Mouse (Mus musculus) heart, adult 2 months (tissue): ENCODE results near the gene Hmgxb4. TPM values are rescaled to one million over a fixed set of nuclear protein-coding genes. Genes with fewer than 3 reads are reported as not detected.

Source experiments
- DNase-seq, 2 experiments: peaks; one replicate each; pipeline ENCODE4 v3.0.0; 2021
- H3K27ac ChIP-seq: fragments of 200-600 bp; 2 replicates; pipeline ENCODE4 v1.8.1; 2022
- H3K27me3 ChIP-seq: fragments of 200-500 bp; 2 replicates; pipeline ENCODE4 v1.6.1; 2012; ENCODE audit warnings: mild to moderate bottlenecking, low read length, inconsistent platforms, mixed read lengths; ENCODE audit not compliant: control insufficient read depth, insufficient read depth
- H3K36me3 ChIP-seq: fragments of 200-500 bp; 2 replicates; pipeline ENCODE4 v1.6.1; 2012; ENCODE audit warnings: low read length, inconsistent platforms; ENCODE audit not compliant: control insufficient read depth, insufficient read depth
- H3K4me1 ChIP-seq: fragments of 200-500 bp; 2 replicates; pipeline ENCODE4 v1.6.1; 2011; ENCODE audit warnings: low read length; ENCODE audit not compliant: control insufficient read depth, insufficient read depth
- H3K4me3 ChIP-seq: fragments of 200-600 bp; 2 replicates; pipeline ENCODE4 v1.8.1; 2022
- H3K79me2 ChIP-seq: fragments of 200-500 bp; replicated peaks from 2 replicates; pipeline ENCODE4 v1.6.1; 2012; ENCODE audit warnings: mild to moderate bottlenecking, inconsistent platforms, low read length, moderate library complexity, mixed read lengths; ENCODE audit not compliant: control insufficient read depth, insufficient read depth
- H3K9ac ChIP-seq: fragments of 200-500 bp; 2 replicates; pipeline ENCODE4 v1.6.1; 2012; ENCODE audit warnings: low read depth, mild to moderate bottlenecking, control low read depth, inconsistent platforms, low read length, mixed read lengths
- CTCF ChIP-seq: fragments of 200-600 bp; IDR thresholded peaks from 2 replicates; pipeline ENCODE4 v1.8.1; 2022; ENCODE audit warnings: antibody characterized with exemption, mild to moderate bottlenecking, moderate library complexity
- EP300 ChIP-seq: fragments of 200-500 bp; IDR thresholded peaks from 2 replicates; pipeline ENCODE4 v1.6.1; 2011; ENCODE audit warnings: low read depth, low read length, control low read depth; ENCODE audit not compliant: insufficient read depth
- POLR2A ChIP-seq: fragments of 200-500 bp; IDR thresholded peaks from 2 replicates; pipeline ENCODE4 v1.6.1; 2011; ENCODE audit warnings: mild to moderate bottlenecking, low read depth, low read length, control low read depth; ENCODE audit not compliant: insufficient read depth
- WGBS: fragments of 180-500 bp; shearing (Covaris S2); methylation state at CpG from one replicate; pipeline ENCODE4 v1.1.7; 2018; 5-methylcytosine and 5-hydroxymethylcytosine counted together
- intact Hi-C: fragments of 180-260 bp; cut with DNase I; formaldehyde crosslinking; loops from one replicate; pipeline ENCODE4 v1.15.1; 2025
- polyA plus RNA-seq: library from polyadenylated mRNA; depleted of rRNA; stranded (reverse); fragments of >200 nt; gene quantifications from 2 replicates; pipeline ENCODE4 v1.2.3, GENCODE M21; 2012
- total RNA-seq, 2 experiments: library from RNA; stranded (reverse); gene quantifications; 2 replicates each; pipeline ENCODE4 v1.2.3; 2021

The Hmgxb4 gene
- total and polyA plus RNA-seq, 3 experiments = 10.6 to 13.3 (median 11.1) TPM

- H3K4me3 ChIP-seq = no peak overlapping the region
- no peaks in the 10 kb centered on the region for H3K27me3 ChIP-seq
- intact Hi-C loops = no loop called here
- H3K36me3 ChIP-seq = no peaks in the 10 kb centered on the region
- no peak overlapping the region for H3K9ac ChIP-seq
- no peaks in the 10 kb centered on the region for H3K4me1 ChIP-seq
- H3K27ac ChIP-seq = no peak overlapping the region
- no peak for TF ChIP-seq CTCF
- no peak for TF ChIP-seq EP300
- TF ChIP-seq POLR2A = no peak
- no peaks in the 10 kb centered on the region for H3K79me2 ChIP-seq
- 87% methylated on average over 5 of the region's 5 CpGs for WGBS
- no peak for DNase-seq
Measured at GRCm38 (mm10) chr8:74987436-74987835, 5.7 kb upstream of the Hmgxb4 start.

GRCm38 (mm10) chr8:74990021-74990420 is 3.1 kb upstream of the Hmgxb4 start:
- no peak for DNase-seq
- Histone ChIP-seq H3K4me3 (no peak overlapping the region), H3K4me1 (no peaks in the 10 kb centered on the region), H3K27me3 (no peaks in the 10 kb centered on the region), H3K9ac (no peak overlapping the region), H3K79me2 (no peaks in the 10 kb centered on the region), H3K36me3 (no peaks in the 10 kb centered on the region), H3K27ac (no peak overlapping the region)
- intact Hi-C loops = no loop called here
- 20% methylated on average over 15 of the region's 15 CpGs for WGBS
- TF ChIP-seq POLR2A = no peak
- no peak for TF ChIP-seq EP300
- no peak for TF ChIP-seq CTCF

- no peaks in the 10 kb centered on the region for H3K27me3 ChIP-seq
- H3K36me3 ChIP-seq = no peaks in the 10 kb centered on the region
- peak overlapping the region; percentile 93 for H3K9ac ChIP-seq
- H3K4me1 ChIP-seq = no peaks in the 10 kb centered on the region
- WGBS = under 1% methylated on average over 94 of the region's 111 CpGs
- intact Hi-C loops = loop anchor here (1.0 to 2.0 kb wide), 2 partner anchors 40 to 115 kb away; partner anchors contain the start of genes Mcm5 and Tom1
- TF ChIP-seq POLR2A (peak; percentile 54), EP300 (no peak), CTCF (no peak)
- H3K79me2 ChIP-seq = no peaks in the 10 kb centered on the region
- peak overlapping the region; percentile 68 for H3K4me3 ChIP-seq
- peak overlapping the region; percentile 99 for H3K27ac ChIP-seq
- DNase-seq = peak; percentile 87 to 90
Measured at GRCm38 (mm10) chr8:74993475-74994451, 607 bp downstream of the Hmgxb4 start.

GRCm38 (mm10) chr8:74994540-74994939 is 1.4 kb downstream of the Hmgxb4 start:
- DNase-seq = no peak
- no peaks in the 10 kb centered on the region for H3K27me3 ChIP-seq
- no peak for TF ChIP-seq EP300
- no peak for TF ChIP-seq POLR2A
- TF ChIP-seq CTCF = no peak
- intact Hi-C loops = no loop called here
- peak overlapping the region; percentile 68 for H3K4me3 ChIP-seq
- H3K4me1 ChIP-seq = no peaks in the 10 kb centered on the region
- no peak overlapping the region for H3K9ac ChIP-seq
- 7% methylated on average over 7 of the region's 7 CpGs for WGBS
- H3K27ac ChIP-seq = peak overlapping the region; percentile 99
- no peaks in the 10 kb centered on the region for H3K36me3 ChIP-seq
- no peaks in the 10 kb centered on the region for H3K79me2 ChIP-seq

- no peak for TF ChIP-seq EP300
- no peak for TF ChIP-seq CTCF
- TF ChIP-seq POLR2A = no peak
- Histone ChIP-seq H3K4me3 (no peak overlapping the region), H3K36me3 (peaks cover 12% of the 10 kb centered on the region), H3K79me2 (no peaks in the 10 kb centered on the region), H3K27me3 (no peaks in the 10 kb centered on the region), H3K4me1 (no peaks in the 10 kb centered on the region), H3K27ac (no peak overlapping the region), H3K9ac (no peak overlapping the region)
- intact Hi-C loops = no loop called here
- DNase-seq = no peak
- WGBS = 84% methylated on average over 3 of the region's 3 CpGs
Measured at GRCm38 (mm10) chr8:75000431-75000830, 7.3 kb downstream of the Hmgxb4 start.

GRCm38 (mm10) chr8:75008826-75009225 is 15.7 kb downstream of the Hmgxb4 start:
- Histone ChIP-seq H3K4me3 (no peak overlapping the region), H3K27me3 (no peaks in the 10 kb centered on the region), H3K4me1 (peaks cover 4% of the 10 kb centered on the region), H3K36me3 (peaks cover 2% of the 10 kb centered on the region), H3K9ac (no peak overlapping the region), H3K27ac (no peak overlapping the region), H3K79me2 (peaks cover 4% of the 10 kb centered on the region)
- no peak for TF ChIP-seq CTCF
- intact Hi-C loops = no loop called here
- 85% methylated on average over 2 of the region's 2 CpGs for WGBS
- DNase-seq = no peak
